Mouse (Mus musculus) midbrain, embryonic 16.5 days (tissue): ENCODE data around the gene Spats1. TPM values are rescaled to one million over a fixed set of nuclear protein-coding genes. Genes with fewer than 3 reads are reported as not detected.
"Not testable (repeated sequence)": the region's sequence is repeated elsewhere in the genome, so short reads cannot be mapped to it uniquely, and the experiment has no call there.

Source experiments
- ATAC-seq: fragments of 200-750 bp; cut with Nextera tagmentation; 2 replicates; pipeline ENCODE4 v1.8.0; 2017; ENCODE audit warnings: moderate TSS enrichment
- H3K27ac ChIP-seq: fragments of 300-500 bp; sonication (generic); 2 replicates; pipeline ENCODE4 v1.5.1; 2014; ENCODE audit warnings: mild to moderate bottlenecking, low read length, mixed read lengths
- H3K27me3 ChIP-seq: fragments of 300-500 bp; sonication (generic); 2 replicates; pipeline ENCODE4 v1.6.1; 2014; ENCODE audit warnings: low read depth, low read length, mixed read lengths; ENCODE audit not compliant: control insufficient read depth, insufficient read depth
- H3K36me3 ChIP-seq: fragments of 300-500 bp; sonication (generic); 2 replicates; pipeline ENCODE4 v1.6.1; 2014; ENCODE audit warnings: mild to moderate bottlenecking, low read length, moderate library complexity, mixed read lengths; ENCODE audit not compliant: control insufficient read depth, insufficient read depth
- H3K4me1 ChIP-seq: fragments of 300-500 bp; sonication (generic); 2 replicates; pipeline ENCODE4 v1.6.1; 2014; ENCODE audit warnings: mild to moderate bottlenecking, low read length, mixed read lengths; ENCODE audit not compliant: control insufficient read depth, insufficient read depth
- H3K4me2 ChIP-seq: fragments of 300-500 bp; sonication (generic); 2 replicates; pipeline ENCODE4 v1.6.1; 2014; ENCODE audit warnings: mild to moderate bottlenecking, low read length, mixed read lengths
- H3K4me3 ChIP-seq: fragments of 300-500 bp; sonication (generic); 2 replicates; pipeline ENCODE4 v1.5.1; 2014; ENCODE audit warnings: low read depth, mild to moderate bottlenecking, low read length, moderate library complexity, mixed read lengths
- H3K9ac ChIP-seq: fragments of 300-500 bp; sonication (generic); 2 replicates; pipeline ENCODE4 v1.6.1; 2014; ENCODE audit warnings: low read depth, low read length, mixed read lengths
- H3K9me3 ChIP-seq: fragments of 300-500 bp; sonication (generic); replicated peaks from 2 replicates; pipeline ENCODE4 v1.6.1; 2014; ENCODE audit warnings: mild to moderate bottlenecking, low read length, mixed read lengths; ENCODE audit not compliant: control insufficient read depth, poor library complexity, severe bottlenecking
- WGBS: fragments of 180-500 bp; shearing (Covaris S2); extraction: QIAGEN DNeasy Blood & Tissue Kit; methylation state at CpG from one replicate; pipeline ENCODE4 v1.1.7; 2014; 5-methylcytosine and 5-hydroxymethylcytosine counted together
- polyA plus RNA-seq: library from polyadenylated mRNA; unstranded; fragments of >200 nt; fragmentation: Nextera tagmentation; extraction: Ambion mirVana; gene quantifications from 2 replicates; pipeline ENCODE4 v1.2.1, GENCODE M21; 2015

The Spats1 gene
- polyA plus RNA-seq, 1 experiment from 2014 or later, result 3.1 TPM

- ATAC-seq, result no peak
- Histone ChIP-seq H3K9me3 (no peaks in the 10 kb centered on the region), H3K27ac (no peak overlapping the region), H3K4me1 (peaks cover 4% of the 10 kb centered on the region; the same call in 1 of the 2 replicates), H3K4me3 (no peak overlapping the region), H3K4me2 (no peak overlapping the region), H3K36me3 (no peaks in the 10 kb centered on the region), H3K27me3 (no peaks in the 10 kb centered on the region), H3K9ac (no peak overlapping the region)
- 85% methylated on average over 4 of the region's 4 CpGs for WGBS
These were observed 16.7 kb downstream of the Spats1 start for GRCm38 (mm10) chr17:45458516-45458915.

- no peak for ATAC-seq
- Histone ChIP-seq H3K9ac (no peak overlapping the region), H3K27me3 (no peaks in the 10 kb centered on the region), H3K4me3 (no peak overlapping the region), H3K4me1 (peaks cover 4% of the 10 kb centered on the region; the same call in 1 of the 2 replicates), H3K9me3 (no peaks in the 10 kb centered on the region), H3K4me2 (no peak overlapping the region), H3K36me3 (no peaks in the 10 kb centered on the region), H3K27ac (no peak overlapping the region)
- WGBS, result 93% methylated on average over 5 of the region's 5 CpGs
These were observed 17.7 kb downstream of the Spats1 start for GRCm38 (mm10) chr17:45457487-45457886.

- H3K4me2 ChIP-seq, result no peak overlapping the region
- peak overlapping the region; percentile 18 for H3K27ac ChIP-seq
- H3K9ac ChIP-seq, result no peak overlapping the region
- no peaks in the 10 kb centered on the region for H3K36me3 ChIP-seq
- H3K4me1 ChIP-seq, result peaks cover 4% of the 10 kb centered on the region; the same call in 1 of the 2 replicates
- no peaks in the 10 kb centered on the region for H3K27me3 ChIP-seq
- no peak overlapping the region for H3K4me3 ChIP-seq
- ATAC-seq, result no peak
- H3K9me3 ChIP-seq, result no peaks in the 10 kb centered on the region
- 28% methylated on average over 13 of the region's 13 CpGs for WGBS
These were observed 18.7 kb downstream of the Spats1 start for GRCm38 (mm10) chr17:45456260-45457152.

- not testable (repeated sequence) for H3K36me3 ChIP-seq, H3K9ac ChIP-seq, H3K27me3 ChIP-seq, H3K4me3 ChIP-seq, ATAC-seq, H3K4me2 ChIP-seq, H3K27ac ChIP-seq, H3K9me3 ChIP-seq, H3K4me1 ChIP-seq
- WGBS, result 82% methylated on average over 8 of the region's 9 CpGs
These were observed 19.4 kb downstream of the Spats1 start for GRCm38 (mm10) chr17:45455783-45456182.

- no peaks in the 10 kb centered on the region for H3K36me3 ChIP-seq
- no peaks in the 10 kb centered on the region for H3K27me3 ChIP-seq
- 88% methylated on average over 2 of the region's 2 CpGs for WGBS
- peaks cover 4% of the 10 kb centered on the region; the same call in 1 of the 2 replicates for H3K4me1 ChIP-seq
- no peak overlapping the region for H3K4me3 ChIP-seq
- H3K9me3 ChIP-seq, result no peaks in the 10 kb centered on the region
- no peak overlapping the region for H3K9ac ChIP-seq
- H3K4me2 ChIP-seq, result no peak overlapping the region
- no peak overlapping the region for H3K27ac ChIP-seq
- ATAC-seq, result no peak
These were observed 20.4 kb downstream of the Spats1 start for GRCm38 (mm10) chr17:45454794-45455193.

- ATAC-seq, result no peak
- Histone ChIP-seq H3K27me3 (no peaks in the 10 kb centered on the region), H3K27ac (no peak overlapping the region), H3K9me3 (no peaks in the 10 kb centered on the region), H3K36me3 (no peaks in the 10 kb centered on the region), H3K4me1 (peaks cover 4% of the 10 kb centered on the region; the same call in 1 of the 2 replicates), H3K4me3 (no peak overlapping the region), H3K4me2 (no peak overlapping the region), H3K9ac (no peak overlapping the region)
- WGBS, result 95% methylated on average over 1 of the region's 1 CpGs
These were observed 22.9 kb downstream of the Spats1 start for GRCm38 (mm10) chr17:45452271-45452670.

- no peaks in the 10 kb centered on the region for H3K4me1 ChIP-seq
- H3K9ac ChIP-seq, result no peak overlapping the region
- H3K27ac ChIP-seq, result no peak overlapping the region
- no peaks in the 10 kb centered on the region for H3K9me3 ChIP-seq
- H3K36me3 ChIP-seq, result no peaks in the 10 kb centered on the region
- H3K4me3 ChIP-seq, result no peak overlapping the region
- H3K4me2 ChIP-seq, result no peak overlapping the region
- ATAC-seq, result no peak
- 98% methylated on average over 6 of the region's 6 CpGs for WGBS
- H3K27me3 ChIP-seq, result no peaks in the 10 kb centered on the region
These were observed 25.1 kb downstream of the Spats1 start for GRCm38 (mm10) chr17:45450153-45450552.

- 97% methylated on average over 8 of the region's 8 CpGs for WGBS
These were observed 25.6 kb downstream of the Spats1 start for GRCm38 (mm10) chr17:45449586-45449985.

GRCm38 (mm10) chr17:45447063-45447462, 28.2 kb downstream of the Spats1 start:
- Histone ChIP-seq H3K4me3 (no peak overlapping the region), H3K4me2 (no peak overlapping the region), H3K36me3 (no peaks in the 10 kb centered on the region; the same call in 1 of the 2 replicates), H3K27ac (no peak overlapping the region), H3K4me1 (no peaks in the 10 kb centered on the region), H3K9me3 (no peaks in the 10 kb centered on the region), H3K9ac (no peak overlapping the region), H3K27me3 (no peaks in the 10 kb centered on the region)
- 96% methylated on average over 2 of the region's 2 CpGs for WGBS
- ATAC-seq, result no peak

More at GRCm38 (mm10) chr17:45449586-45449985, 25.6 kb downstream of the Spats1 start:
- no peak overlapping the region for H3K27ac ChIP-seq
- no peak overlapping the region for H3K4me3 ChIP-seq
- ATAC-seq, result no peak
- no peaks in the 10 kb centered on the region for H3K36me3 ChIP-seq
- H3K9me3 ChIP-seq, result no peaks in the 10 kb centered on the region
- no peaks in the 10 kb centered on the region for H3K4me1 ChIP-seq
- H3K27me3 ChIP-seq, result no peaks in the 10 kb centered on the region
- H3K4me2 ChIP-seq, result no peak overlapping the region
- no peak overlapping the region for H3K9ac ChIP-seq
